Mouse (Mus musculus): ENCODE data around the gene Ppp1r12b. TPM values are rescaled to one million over a fixed set of nuclear protein-coding genes. Genes with fewer than 3 reads are reported as not detected.

Ppp1r12b gene
- 23.1 and 24.4 TPM in 2 replicates for polyA plus RNA-seq (2012; rRNA removed)

DNA sequence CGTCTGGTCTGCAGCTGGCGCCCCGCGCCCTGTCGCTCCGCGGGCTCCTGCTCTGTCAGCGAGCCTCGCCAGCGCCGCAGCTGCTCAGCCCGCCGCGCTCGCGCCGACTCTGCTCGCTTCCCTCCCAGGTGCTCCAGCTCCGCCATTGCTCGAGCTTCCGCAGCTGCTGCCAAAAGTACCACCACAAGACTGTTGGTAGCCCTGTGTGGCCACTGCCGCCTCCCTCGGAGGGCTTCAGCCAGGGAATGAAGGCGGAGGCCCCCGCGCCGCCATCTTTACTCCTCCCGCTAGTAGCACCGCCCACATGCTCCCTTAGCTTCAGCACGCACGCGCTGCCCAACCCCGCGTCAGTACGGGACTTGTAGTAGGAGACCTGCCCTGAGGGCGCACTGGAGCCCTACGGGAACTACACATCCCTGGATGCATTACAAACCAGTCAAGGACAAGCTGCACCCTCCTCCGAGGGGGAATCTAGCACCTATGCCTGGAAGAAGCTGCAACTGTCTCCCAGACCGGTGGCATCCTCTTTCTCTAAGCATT is at the start of gene Ppp1r12b:
Ppp1r12b (minus strand) TSS at position 306 of the 540 bp plus-strand sequence.
- DNase-seq (ENCODE audit: low read depth), result peak; percentile 64

GRCm38 (mm10) chr1:135003346-135003745 is 47.6 kb upstream of the Ppp1r12b start:
- no peak for DNase-seq (ENCODE audit: low read depth)

DNA sequence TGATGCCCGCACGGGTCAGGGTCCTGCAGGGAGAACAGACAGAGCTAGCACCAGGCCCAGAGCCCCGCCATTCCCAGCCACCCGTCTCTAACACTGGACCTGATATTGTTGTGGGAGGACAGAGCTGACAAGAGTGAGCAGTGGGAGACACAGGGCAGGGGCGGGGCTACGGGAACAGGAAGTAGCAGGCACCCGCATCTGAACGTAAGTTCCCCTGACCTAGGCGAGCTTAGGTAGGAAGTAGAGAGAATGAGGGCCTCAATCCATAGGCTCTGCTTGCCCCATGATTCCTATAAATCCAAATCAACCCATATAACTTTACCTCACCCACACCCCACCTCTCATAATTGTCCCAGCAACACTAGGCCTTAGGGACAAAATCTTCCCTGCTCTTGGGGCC is 44.8 kb upstream of the Ppp1r12b start:
- no peak for DNase-seq (ENCODE audit: low read depth)

DNA sequence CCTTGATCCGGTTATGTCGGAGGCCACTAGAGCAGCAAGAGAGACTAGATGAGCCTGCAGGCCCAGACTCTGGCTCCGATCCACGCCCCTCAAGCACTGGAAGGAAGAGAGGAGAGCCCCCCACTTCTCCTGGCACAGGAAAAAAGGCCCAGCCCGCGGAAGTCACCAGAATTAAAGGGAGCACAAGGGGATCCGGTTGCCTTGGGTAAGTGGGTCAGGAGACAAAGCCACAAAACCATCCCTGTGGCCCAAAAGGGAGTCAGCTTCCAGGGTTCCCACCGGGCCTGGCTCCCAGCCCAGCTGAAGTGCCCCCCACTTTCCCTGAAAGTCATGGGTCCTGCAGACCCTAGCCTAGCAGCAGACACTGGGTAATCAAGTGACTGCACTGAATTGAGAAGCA is 42.5 kb upstream of the Ppp1r12b start:
- no peak for DNase-seq (ENCODE audit: low read depth)

- no peak for DNase-seq (ENCODE audit: low read depth)
Observed at GRCm38 (mm10) chr1:134997568-134997967, 41.8 kb upstream of the Ppp1r12b start.

DNA sequence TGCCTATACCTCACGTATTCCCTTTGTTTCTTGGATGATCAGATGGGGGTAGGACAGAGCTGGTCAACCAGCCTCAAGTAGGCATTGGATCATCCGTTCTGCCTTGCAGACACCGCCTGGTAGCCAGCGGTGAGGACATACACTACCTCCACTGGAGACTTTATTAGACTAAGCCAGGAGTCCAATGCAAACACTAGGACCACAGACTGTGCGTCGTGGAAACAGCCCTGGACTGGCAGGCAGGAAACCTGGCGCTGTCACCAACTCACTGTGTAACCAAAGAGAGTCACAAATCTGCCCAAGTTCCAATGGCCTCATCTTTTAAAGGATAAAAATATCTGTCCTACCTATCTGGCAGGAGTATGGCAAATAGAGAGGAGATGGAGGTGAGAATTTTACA is 40.7 kb upstream of the Ppp1r12b start:
- DNase-seq (ENCODE audit: low read depth), result no peak

GRCm38 (mm10) chr1:134995954-134996353 is 40.2 kb upstream of the Ppp1r12b start:
- no peak for DNase-seq (ENCODE audit: low read depth)

DNA sequence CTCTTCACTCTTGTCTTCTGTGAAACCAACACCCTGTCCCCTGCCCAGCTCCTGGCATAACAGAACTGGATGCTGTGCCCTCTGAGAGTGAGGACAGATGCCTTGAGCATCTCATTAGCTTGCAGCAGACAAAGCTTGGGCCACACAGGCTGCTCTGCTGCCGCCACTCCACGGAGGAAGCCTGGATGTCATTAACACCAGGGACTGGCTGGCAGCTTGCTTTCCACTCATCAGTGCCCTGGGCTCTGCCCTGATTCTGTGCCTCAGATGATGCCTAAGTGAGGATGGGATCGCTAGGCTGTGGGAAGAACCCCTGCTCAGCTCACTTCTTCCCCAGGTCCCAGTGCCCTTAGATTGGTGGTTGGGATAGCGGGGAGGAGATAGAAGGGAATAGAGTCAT is 39.7 kb upstream of the Ppp1r12b start:
- DNase-seq (ENCODE audit: low read depth), result no peak

DNA sequence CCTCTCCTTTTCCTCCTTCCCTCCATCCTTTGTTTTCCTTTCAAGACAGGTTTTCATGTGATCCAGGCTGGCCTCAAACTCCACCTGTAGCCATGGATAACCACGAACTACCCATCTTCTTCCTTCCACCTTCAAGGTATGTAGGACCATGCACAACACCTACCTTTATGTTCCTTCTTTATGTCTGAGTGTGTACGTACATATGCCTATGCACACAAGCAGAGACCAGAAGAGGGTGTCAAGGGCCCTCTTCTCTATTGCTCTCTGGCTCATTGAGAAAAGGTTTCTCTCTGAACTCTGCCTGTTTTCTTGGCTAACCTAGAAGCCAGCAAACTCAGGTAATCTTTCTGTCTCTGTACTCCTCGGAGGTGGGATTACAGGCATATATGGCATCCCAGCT is 39.0 kb upstream of the Ppp1r12b start:
- DNase-seq (ENCODE audit: low read depth), result no peak

DNA sequence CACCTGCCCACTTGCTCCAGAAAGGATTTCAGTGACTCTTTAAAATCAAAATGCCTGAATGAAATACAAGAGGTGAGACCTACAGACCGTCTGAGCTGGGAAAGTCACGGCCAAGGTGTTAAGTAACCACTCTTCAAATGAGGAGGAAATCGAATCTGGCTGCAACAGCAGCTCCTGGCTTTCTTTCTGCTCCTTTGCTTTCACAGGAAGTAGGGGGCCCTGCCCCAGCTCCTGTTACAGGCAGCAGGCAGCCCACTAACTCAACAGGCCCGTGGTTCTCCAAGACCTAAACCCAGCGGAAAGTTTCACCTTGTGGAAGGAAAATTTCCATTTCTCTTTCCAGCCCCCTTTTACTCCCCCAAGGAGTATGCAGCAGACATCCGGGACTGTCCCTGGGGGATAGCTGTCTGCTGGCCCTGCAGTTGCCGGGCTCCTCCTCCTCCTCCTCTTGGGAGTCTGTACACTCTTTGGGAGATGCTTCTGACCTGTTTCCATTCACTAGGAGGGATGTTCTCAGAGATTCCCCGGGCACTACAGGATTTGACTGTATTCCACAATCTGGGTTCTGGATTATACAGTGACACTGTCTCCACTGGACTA is 36.4 kb upstream of the Ppp1r12b start:
- DNase-seq (ENCODE audit: low read depth), result no peak

DNA sequence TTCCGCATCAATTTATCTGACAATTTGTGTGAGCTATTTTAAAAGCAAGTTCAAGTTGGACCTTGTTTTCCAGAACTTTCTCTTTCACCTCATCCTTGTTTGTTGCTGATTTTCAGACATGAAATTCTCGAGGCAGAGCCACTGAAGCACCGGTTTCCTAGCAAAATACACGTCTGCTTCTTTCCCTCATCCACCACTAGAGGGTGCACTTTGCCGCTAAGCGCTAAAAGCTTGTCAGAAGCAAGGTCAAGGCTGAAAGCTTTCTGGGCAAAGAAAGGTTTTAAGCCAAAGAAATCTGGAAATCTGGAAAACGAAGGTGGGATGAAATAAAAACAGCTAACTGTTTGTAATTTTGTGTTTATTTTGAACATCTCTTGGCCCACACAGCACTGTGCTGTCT is 33.6 kb upstream of the Ppp1r12b start:
- peak; percentile 12 for DNase-seq (ENCODE audit: low read depth)

GRCm38 (mm10) chr1:134987962-134988341 is 32.2 kb upstream of the Ppp1r12b start:
- no peak for DNase-seq (ENCODE audit: low read depth)

DNA sequence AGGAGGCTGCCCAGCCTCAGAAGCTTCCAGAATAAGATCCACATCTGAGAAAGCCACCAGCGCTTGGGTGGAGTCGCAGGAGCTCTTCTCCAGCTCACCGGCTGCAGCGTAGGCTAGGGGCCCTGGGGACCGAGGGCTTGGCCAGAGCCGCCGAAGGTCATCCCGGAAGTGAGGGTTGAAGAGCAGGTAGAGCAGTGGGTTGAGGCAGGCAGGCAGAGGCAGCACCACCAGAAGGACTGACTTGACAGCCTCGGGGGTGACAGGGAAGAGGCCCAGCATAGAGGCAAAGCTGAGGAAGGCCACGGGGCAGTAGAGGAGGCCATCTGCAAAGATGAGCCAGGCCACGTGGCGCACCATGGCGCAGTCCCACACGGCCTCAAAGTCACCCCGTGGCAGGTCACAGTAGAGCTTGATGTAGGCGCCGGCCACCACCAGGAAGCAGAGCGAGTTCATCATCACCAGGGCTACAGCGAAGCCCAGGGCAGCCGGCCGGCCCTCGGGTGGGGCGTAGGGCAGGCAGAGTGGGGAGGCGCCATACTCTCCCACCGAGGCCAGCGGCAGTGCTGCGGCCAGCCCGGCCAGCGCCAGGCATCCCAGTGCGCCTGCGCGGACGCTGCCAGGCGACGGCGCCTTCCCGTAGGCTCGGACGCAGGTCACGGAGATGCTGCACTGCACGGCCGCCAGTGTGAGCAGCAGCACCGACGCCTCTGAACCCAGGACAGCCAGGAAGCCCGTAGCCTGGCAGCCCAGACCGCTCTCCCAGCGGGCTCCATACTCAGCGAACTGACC is 31.6 kb upstream of the Ppp1r12b start:
- DNase-seq (ENCODE audit: low read depth), result no peak

GRCm38 (mm10) chr1:134972920-134973319 is 17.2 kb upstream of the Ppp1r12b start:
- DNase-seq (ENCODE audit: low read depth), result no peak

DNA sequence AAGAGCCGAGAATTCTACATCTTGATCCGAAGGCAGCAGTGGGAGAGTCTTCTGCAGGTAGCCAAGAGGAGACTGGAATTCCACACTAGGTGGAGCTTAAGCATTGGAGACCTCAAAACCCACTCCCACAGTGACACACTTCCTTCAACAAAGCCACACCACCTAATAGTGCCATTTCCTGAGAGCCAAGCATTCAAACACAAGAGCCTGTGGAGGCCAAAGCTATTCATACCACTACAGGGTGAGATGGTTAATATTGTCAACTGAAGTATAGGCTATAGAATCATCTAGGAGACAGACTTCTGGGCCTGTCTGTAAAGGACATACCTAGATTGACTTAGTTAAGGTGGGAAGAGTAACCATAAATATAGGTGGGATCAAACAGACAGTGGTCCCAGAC is 9.7 kb upstream of the Ppp1r12b start:
- DNase-seq (ENCODE audit: low read depth), result no peak

- DNase-seq (ENCODE audit: low read depth), result peak; percentile 17
Observed at GRCm38 (mm10) chr1:134962821-134963220, 7.1 kb upstream of the Ppp1r12b start.

DNA sequence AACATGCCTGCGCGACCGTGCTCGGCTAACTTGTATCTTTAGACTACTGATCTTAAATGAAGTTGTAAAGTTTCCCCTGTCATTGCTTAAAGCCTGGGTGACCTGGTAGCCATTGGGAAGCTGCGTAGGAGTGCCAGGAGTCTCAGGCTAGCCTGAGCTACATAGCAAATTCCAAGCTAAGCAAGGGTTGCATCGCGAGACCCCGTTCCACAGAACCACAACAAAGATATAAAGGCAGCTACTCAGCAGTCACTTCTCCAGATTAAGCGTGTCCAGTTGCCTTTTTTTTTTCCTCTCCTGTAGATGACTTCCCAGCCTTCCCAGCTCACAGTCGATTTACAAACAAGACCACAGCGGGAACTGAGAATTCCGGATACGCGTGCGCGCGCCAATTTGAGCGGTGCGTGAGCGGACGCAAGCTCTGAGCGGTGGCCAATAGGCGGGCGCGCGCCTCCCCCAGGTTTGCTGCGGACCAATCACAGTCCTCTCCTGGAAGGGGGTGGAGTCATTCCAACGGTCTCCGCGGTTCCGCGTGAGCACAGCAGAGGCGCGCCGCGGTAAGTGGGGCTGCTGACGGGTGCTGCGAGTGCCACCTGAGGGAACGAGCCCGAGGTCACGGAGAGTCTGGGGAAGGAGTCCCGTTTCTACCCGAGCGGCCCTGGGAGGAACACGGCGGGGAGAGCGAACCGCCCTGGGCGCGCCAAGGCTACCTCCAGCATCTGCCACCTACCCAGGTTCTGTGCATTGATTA is 6.5 kb upstream of the Ppp1r12b start, which contains the start of gene Ube2t:
Ube2t (plus strand) TSS at position 513 of the 751 bp plus-strand sequence.
- DNase-seq (ENCODE audit: low read depth), result peak; percentile 40

DNA sequence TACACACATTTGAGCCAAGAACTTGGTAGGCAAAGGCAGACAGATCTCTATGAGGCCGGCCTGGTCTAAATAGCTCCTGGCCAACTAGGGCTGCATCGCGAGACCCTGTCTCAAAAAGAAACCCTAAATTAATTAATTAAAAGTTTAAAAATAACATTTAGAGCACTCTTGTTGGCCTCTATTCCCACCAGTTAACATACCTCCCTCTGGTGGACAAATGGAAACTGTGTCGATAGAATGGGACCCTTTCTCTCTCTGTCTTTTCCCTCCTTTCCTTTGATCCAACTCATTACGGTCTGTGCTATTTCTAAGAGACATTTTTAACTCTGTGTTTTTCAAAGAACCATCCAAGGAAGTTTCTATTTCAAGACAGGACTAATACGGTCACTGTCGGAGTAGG is 4.9 kb upstream of the Ppp1r12b start:
- DNase-seq (ENCODE audit: low read depth), result no peak

GRCm38 (mm10) chr1:134955050-134955636 is 599 bp downstream of the Ppp1r12b start:
- no peak for DNase-seq (ENCODE audit: low read depth)

- DNase-seq (ENCODE audit: low read depth), result no peak
Observed at GRCm38 (mm10) chr1:134949946-134950345, 5.8 kb downstream of the Ppp1r12b start.

DNA sequence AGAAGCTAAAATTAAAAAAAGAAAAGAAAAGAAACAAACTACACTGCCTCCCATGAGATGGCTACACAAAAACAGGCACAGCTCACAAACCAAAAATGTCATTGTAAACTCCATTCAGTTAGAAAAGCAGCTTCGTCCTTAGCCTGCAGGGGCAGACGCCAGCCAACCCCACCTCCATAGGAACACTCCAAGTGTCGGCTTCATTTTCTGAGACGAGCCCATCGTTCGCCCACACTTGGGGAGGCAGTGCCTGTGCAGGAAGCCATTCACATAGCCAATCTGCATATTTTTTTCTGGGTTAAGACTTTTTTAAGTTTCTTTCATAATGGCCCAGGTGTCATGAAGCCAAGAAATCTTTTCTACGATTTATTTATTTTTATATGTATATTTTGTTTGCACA is 8.2 kb downstream of the Ppp1r12b start:
- DNase-seq (ENCODE audit: low read depth), result no peak

DNA sequence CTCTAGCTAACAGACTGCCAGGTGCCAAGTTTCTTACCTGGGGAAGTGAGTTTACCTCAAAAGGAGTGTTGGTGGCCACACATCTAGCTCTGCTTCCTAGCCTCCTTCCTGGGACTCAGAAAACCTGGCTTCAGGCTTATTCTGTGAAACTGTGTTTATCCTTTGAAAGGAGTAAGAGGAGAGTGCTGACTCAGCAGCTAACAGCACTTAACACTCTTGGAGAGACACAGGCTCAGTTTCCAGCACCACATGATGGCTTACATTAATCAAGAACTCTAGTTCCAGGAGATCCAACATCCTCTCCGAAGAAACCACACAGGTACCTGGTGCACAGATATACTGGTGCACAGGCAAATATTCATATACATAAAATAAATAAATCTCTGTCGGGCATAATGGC is 12.8 kb downstream of the Ppp1r12b start:
- DNase-seq (ENCODE audit: low read depth), result no peak
